Mouse (Mus musculus) limb, embryonic 10.5 days (tissue): ENCODE measurements around the gene Bmx. TPM values are rescaled to one million over a fixed set of nuclear protein-coding genes. Genes with fewer than 3 reads are reported as not detected.

Experiments used
- DNase-seq: peaks from one replicate; pipeline ENCODE4 v3.0.0-alpha.2; 2017; ENCODE audit warnings: low spot score
- H3K27ac ChIP-seq: fragments of 300-500 bp; sonication (generic); 2 replicates; pipeline ENCODE4 v1.5.1; 2016; ENCODE audit warnings: mild to moderate bottlenecking
- H3K27me3 ChIP-seq: fragments of 300-500 bp; sonication (generic); 2 replicates; pipeline ENCODE4 v1.6.1; 2016; ENCODE audit warnings: low read depth, mild to moderate bottlenecking; ENCODE audit not compliant: poor library complexity, severe bottlenecking
- H3K36me3 ChIP-seq: fragments of 300-500 bp; sonication (generic); 2 replicates; pipeline ENCODE4 v1.6.1; 2016; ENCODE audit warnings: mild to moderate bottlenecking, moderate library complexity
- H3K4me1 ChIP-seq: fragments of 300-500 bp; sonication (generic); 2 replicates; pipeline ENCODE4 v1.6.1; 2016
- H3K4me3 ChIP-seq: fragments of 300-500 bp; sonication (generic); 2 replicates; pipeline ENCODE4 v1.5.1; 2016; ENCODE audit warnings: mild to moderate bottlenecking, moderate library complexity
- H3K9me3 ChIP-seq: fragments of 300-500 bp; sonication (generic); replicated peaks from 2 replicates; pipeline ENCODE4 v1.6.1; 2016; ENCODE audit warnings: mild to moderate bottlenecking
- WGBS: fragments of 180-500 bp; shearing (Covaris S2); methylation state at CpG from one replicate; pipeline ENCODE4 v1.1.7; 2016; 5-methylcytosine and 5-hydroxymethylcytosine counted together
- polyA plus RNA-seq: library from polyadenylated mRNA; unstranded; fragments of >200 nt; fragmentation: Nextera tagmentation; extraction: Ambion mirVana; gene quantifications from 2 replicates; pipeline ENCODE4 v1.2.1, GENCODE M21; 2016

The Bmx gene
- polyA plus RNA-seq, 1 experiment from 2014 or later = 0.39 TPM

DNA sequence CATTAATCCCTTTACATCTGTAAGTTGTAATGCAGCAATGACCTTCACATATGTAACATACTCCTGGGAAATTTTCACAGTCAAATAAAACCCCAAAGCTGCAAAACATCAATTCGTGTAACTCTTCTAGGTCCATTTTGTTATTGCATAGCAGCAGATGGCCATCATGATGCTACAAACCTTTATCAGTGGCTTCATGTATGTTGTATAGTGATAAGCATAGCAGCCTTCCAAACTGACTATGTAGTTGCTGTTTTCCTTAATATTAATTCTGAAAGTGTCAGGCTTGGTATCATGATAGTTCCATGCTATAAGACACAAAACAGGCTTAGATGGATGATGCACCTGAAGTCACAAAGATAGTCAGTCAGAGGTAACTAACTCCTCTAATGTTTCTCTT is 93.3 kb downstream of the Bmx start:
- WGBS = 88% methylated on average over 1 of the region's 1 CpGs
- Histone ChIP-seq H3K27me3 (peaks cover 82% of the 10 kb centered on the region), H3K27ac (no peak overlapping the region), H3K9me3 (no peaks in the 10 kb centered on the region), H3K36me3 (no peaks in the 10 kb centered on the region), H3K4me3 (no peak overlapping the region), H3K4me1 (no peaks in the 10 kb centered on the region)
- DNase-seq = no peak

DNA sequence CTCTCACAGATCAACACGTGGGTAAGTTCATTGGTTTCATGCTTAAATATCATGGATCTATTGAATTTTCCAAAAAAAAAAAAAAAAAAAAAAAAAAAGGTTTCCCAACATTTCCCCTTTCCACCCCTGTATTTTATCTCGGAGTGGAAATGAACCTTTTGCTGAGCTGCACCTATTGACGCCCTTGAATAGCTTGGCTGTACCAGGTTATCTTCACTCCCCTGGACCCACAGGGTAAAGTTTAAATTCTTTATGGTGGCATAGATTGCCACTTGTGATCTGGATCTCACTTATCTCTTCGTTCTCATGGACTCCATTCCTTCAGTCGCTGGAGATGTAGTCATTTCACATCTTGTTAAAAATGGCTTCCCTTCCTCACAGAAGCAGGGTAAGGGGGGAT is 103.4 kb downstream of the Bmx start:
- peaks cover 88% of the 10 kb centered on the region for H3K27me3 ChIP-seq
- no peaks in the 10 kb centered on the region for H3K36me3 ChIP-seq
- no peak overlapping the region for H3K27ac ChIP-seq
- WGBS = 80% methylated on average over 5 of the region's 5 CpGs
- no peaks in the 10 kb centered on the region for H3K9me3 ChIP-seq
- no peak overlapping the region for H3K4me3 ChIP-seq
- DNase-seq = no peak
- no peaks in the 10 kb centered on the region for H3K4me1 ChIP-seq

DNA sequence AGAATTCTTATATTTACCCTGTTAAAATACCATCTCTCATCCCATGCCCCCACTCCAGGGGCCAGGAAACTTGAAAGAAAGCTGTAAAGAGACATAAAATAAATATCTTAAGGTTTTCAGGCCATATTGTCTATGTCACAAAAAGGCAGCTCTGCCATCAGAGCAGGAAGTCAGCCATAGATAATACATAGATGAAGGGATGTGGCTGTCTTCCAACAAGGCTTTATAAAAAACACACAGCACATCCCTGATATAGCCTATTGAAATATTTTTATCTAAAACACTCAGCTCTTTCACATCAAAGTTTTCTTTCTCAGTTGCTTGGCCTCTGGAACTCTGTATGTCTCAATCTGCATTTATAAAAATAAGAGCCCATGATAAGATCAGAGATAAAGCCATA is 104.4 kb downstream of the Bmx start:
- no peaks in the 10 kb centered on the region for H3K4me1 ChIP-seq
- no peak for DNase-seq
- no peak overlapping the region for H3K4me3 ChIP-seq
- H3K27ac ChIP-seq = no peak overlapping the region
- no peaks in the 10 kb centered on the region for H3K36me3 ChIP-seq
- peaks cover 89% of the 10 kb centered on the region for H3K27me3 ChIP-seq
- no peaks in the 10 kb centered on the region for H3K9me3 ChIP-seq

DNA sequence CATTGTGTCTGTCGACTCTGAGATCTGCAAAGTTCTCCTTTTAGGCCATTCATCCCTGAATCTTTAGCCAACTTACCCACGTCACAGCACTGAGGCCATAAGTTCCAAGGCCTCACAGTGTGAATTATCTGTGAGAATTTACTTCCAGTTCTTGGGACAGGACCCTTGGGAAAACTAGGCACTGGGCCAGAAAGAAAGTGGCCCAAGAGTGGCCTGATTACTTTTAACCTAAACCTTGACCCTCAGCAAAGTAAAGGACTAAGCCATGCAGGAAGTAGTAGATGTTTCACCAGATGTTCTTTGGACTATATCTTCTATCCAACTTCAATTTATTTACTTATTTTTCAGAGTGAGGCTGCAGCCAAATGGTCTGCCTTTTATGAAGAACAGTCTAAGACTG is 105.3 kb downstream of the Bmx start:
- Histone ChIP-seq H3K36me3 (no peaks in the 10 kb centered on the region), H3K27me3 (peaks cover 91% of the 10 kb centered on the region), H3K27ac (no peak overlapping the region), H3K9me3 (no peaks in the 10 kb centered on the region), H3K4me1 (no peaks in the 10 kb centered on the region), H3K4me3 (no peak overlapping the region)
- 60% methylated on average over 2 of the region's 2 CpGs for WGBS
- no peak for DNase-seq

DNA sequence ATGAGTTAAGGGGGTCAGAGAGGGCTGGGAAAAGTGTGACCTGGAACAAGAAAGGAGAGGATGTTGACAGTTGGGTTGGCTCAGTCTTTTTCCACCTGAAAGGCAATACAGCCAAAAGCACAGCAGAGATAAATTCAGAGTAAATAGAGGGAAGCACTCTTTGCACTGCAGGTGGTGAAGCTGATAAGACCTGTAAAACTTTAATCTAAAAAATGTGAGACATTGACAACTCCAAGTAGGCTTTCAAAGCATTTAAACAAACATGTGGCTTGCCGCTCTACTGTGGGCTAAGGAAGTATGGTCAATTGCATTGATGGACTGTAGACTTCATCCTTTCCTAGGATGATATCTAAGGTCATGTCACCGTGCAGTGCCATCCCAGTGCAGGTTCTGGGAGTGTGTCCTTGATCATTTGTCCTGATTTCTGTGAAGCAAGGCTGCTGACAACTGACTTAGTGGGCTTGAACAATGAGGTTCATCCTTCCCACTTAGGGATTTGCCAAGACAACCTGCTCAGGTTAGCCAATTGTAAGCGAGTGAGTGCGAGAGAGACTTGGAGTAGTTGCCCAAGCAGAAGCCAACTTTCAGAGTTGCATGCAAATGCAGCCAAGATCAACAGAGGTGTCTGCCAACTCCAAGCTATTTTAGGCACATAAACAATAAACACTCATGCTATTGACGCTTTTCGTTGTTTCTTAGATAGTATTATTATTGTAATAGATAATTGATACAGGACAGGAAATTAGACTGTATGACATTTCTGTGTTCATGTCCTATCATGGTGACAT is 112.3 kb downstream of the Bmx start:
- H3K27ac ChIP-seq = no peak overlapping the region
- no peaks in the 10 kb centered on the region for H3K9me3 ChIP-seq
- H3K4me3 ChIP-seq = no peak overlapping the region
- 91% methylated on average over 6 of the region's 6 CpGs for WGBS
- DNase-seq = no peak
- H3K27me3 ChIP-seq = peaks cover 89% of the 10 kb centered on the region
- no peaks in the 10 kb centered on the region for H3K4me1 ChIP-seq
- no peaks in the 10 kb centered on the region for H3K36me3 ChIP-seq

Other genes starting within 250 kb of the Bmx start
- 0.19 and 0.34 TPM in 2 replicates for gene Car5b, start 230.2 kb downstream of the Bmx start, polyA plus RNA-seq
- gene Siah1b, start 181.7 kb downstream of the Bmx start, polyA plus RNA-seq = 49.5 and 55.1 TPM in 2 replicates
- gene Cltrn, start 169.4 kb downstream of the Bmx start, polyA plus RNA-seq = 0.26 and 0.31 TPM in 2 replicates
- 0.04 and 0.14 TPM in 2 replicates for gene Ace2, start 118.9 kb downstream of the Bmx start, polyA plus RNA-seq
- 8.1 and 9.5 TPM in 2 replicates for gene Pir, start 11.2 kb upstream of the Bmx start, polyA plus RNA-seq
- gene Vegfd, start 115.2 kb upstream of the Bmx start, polyA plus RNA-seq = 6.3 and 9.6 TPM in 2 replicates
- 22.0 and 23.0 TPM in 2 replicates for gene Piga, start 161.6 kb upstream of the Bmx start, polyA plus RNA-seq
- 0.16 TPM in 1 of 2 replicates, not detected in the other for gene Asb11, start 178.8 kb upstream of the Bmx start, polyA plus RNA-seq
- 1.5 and 2.7 TPM in 2 replicates for gene Asb9, start 248.1 kb upstream of the Bmx start, polyA plus RNA-seq